Mouse (Mus musculus) neural tube, embryonic 10.5 days (tissue): ENCODE measurements around the gene Tiam1.

Experiments
- DNase-seq: peaks from one replicate; pipeline ENCODE4 v3.0.0-alpha.2; 2017; ENCODE audit warnings: low spot score; ENCODE audit errors: extremely low spot score

The Tiam1 gene

GRCm38 (mm10) chr16:90007391-90007977, 136.1 kb downstream of the Tiam1 start:
- DNase-seq: no peak

DNA sequence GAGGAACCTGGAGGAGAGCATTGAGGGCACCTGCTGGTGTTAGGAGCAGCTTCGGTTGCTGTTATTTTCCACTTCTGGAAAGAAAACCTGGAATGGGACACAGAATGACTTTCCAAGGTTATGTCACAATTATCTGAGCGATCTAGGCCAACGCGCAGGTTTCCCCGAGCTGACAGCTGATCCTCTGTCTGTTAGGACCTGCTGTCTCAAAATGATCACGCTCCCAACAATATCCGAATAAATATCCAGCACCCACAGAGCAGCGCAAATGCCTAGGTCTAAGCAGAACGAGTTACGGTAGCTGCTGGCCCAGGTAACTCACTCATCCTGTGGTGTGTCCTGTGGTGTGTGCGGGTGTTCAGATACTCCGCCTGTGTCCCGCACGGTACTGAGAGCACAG, 140.0 kb downstream of the Tiam1 start:
- DNase-seq: no peak

- no peak for DNase-seq
Observed at GRCm38 (mm10) chr16:89995155-89995554, 148.4 kb downstream of the Tiam1 start.

- DNase-seq: no peak
Observed at GRCm38 (mm10) chr16:89993991-89994825, 149.4 kb downstream of the Tiam1 start.

DNA sequence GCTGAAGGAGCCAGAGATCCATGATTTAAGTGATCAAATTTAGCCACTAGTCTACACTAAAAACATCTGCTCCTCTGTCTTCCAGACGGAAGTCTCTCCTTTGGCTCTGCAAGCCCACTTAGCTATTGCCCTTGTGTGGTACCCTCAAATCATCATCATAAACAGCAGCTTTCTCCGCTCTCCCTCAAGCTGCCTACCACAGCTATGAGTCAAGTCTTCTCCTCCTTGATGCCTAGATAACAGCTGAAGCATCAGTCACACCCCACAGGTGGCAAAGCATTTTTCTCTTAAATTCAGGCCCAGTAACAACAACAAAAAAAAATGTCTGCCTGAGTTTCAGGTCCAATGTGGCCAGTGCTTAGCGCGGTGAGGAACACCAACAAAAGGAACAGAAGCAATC, 150.1 kb downstream of the Tiam1 start:
- DNase-seq: no peak

DNA sequence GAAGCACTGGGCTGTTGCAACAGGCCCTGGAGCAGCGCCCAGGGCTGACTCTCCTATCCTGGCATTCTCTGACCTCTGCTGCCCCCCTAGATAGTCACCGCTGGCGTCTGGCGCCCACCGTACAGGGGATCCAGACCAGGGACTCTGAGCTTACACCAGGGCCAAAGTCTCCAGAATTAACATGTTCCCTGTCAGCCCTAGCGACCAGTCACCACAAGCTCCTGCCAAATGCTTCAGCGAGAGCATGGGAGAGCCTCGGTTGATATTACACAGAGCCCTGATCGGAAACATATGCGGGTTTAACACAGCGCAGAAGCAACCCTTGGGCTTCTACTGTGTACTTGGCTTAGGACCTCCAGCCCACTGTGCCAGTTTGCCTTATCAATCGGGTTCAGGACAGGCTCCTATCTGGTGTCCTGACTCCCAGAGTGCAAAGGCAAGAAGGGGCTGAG, 151.8 kb downstream of the Tiam1 start:
- DNase-seq: no peak

DNA sequence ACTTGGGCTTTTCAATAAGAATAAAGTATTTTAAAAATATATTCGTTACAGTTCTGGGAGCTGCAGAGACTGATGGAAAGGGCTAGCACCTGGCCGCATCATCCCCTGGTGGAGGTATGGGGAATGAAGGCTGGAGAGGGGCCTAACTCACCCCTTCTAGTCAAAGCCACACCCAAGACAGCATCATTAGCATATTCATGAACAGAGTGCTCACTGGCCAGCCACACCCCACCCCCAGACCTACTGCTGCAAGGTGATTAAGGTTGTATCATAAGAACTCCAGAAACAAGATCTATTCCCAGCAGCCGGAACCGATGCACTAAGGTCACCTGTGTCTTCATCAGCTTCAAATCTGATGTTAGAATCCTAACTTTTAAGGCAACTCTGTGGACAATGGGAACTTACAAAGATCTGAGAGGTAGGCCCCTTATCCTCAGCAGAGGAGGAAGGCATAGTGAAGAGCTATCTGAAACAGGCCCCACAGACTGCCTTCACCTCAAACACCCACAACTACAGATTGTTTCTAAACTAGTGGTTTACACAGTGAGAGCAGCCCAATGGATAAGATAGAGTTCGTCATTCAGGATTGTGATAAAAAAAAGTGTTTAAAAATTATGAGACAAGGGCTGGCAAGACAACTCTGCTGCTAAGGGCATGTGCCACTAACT, 153.1 kb downstream of the Tiam1 start:
- no peak for DNase-seq

GRCm38 (mm10) chr16:89989816-89990215, 153.8 kb downstream of the Tiam1 start:
- no peak for DNase-seq

GRCm38 (mm10) chr16:89986672-89987362, 156.8 kb downstream of the Tiam1 start:
- DNase-seq: no peak

DNA sequence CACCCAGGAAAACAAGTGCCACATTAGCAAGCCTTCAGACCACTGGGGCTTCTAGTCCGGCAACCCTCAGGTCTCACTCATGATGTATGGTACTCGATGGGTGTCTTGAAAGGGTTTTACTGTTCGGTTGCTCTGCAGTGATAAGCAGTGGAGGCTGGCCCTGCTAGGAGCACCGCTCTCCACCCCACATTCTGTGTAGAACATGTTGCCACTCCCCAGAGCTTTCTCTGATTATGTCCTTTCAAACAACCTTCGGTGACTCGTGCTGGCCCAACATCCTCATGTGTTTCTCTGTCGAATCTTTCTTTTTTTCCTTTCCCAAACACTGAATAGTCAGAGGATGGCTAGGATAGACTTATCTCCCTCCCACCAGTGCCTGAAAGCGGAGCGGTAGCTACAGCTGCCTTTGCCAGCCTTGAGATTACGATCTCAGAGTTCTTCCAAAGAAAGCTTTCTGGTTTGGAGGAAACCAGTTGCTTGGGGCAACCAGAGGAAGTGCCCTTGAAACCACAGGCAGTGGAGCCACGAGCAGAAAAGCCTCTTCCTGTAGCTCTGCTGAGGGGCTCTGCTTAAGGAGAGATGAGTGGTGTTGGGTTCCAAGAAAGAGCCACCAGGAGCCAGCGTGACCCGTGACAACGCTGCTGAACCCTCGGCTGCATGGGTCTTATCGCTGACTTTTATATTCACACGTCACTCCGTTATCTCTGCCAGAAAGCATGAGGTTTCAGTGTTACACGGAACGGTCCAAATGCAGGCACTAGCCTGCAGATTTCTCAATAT, 157.7 kb downstream of the Tiam1 start:
- DNase-seq: no peak

DNA sequence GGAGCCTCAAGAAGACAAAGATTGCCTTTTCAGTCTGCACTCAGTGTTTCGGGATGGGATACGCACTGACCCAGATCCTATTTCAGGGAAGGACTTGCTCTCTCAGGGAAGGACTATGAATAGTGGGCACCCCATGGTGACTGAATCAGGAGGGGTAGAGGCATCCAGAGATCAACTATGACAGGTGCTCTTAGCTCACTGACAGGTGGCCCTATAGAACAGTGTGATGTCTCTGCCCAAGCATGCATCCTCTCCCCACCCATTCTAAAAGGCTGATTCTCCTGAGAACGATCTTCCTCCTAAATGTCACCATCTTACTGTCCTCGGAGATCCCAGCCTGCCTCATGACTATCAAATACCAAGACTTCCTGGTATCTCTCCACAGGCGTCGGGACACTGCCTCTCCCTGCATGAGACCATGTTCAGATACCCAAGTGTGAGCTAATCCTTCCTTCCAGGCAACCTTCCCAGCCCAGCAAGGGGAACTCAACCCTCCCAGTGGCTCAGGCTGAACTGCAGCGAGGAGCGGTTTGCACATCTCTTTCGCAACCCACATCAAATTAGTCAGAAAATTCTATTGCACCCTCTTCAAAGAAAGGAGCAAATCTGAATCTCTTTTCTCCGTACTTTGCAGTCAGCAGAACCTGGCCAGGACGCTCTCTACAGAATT, 163.4 kb downstream of the Tiam1 start:
- DNase-seq: no peak

DNA sequence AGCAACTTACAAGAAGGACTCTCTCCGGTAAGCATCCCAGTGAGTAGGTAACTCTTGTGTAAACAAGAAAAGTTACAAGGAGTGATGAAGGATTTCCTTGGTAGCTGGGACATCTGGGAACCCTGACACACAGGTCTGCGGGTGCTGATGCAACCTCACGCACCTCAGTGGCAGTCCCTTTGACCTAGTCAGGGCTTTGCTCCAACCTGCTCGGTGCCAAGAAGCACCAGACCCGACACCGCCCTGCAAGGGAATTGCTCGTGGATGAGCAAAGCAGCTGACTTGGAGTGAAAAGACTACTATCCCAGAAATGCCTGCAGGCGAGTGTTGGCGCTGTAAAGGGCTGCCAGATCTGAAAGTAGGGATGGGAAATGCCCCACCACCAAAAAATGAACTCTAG, 168.1 kb downstream of the Tiam1 start:
- DNase-seq: no peak

GRCm38 (mm10) chr16:89973814-89974712, 169.5 kb downstream of the Tiam1 start:
- DNase-seq: no peak

DNA sequence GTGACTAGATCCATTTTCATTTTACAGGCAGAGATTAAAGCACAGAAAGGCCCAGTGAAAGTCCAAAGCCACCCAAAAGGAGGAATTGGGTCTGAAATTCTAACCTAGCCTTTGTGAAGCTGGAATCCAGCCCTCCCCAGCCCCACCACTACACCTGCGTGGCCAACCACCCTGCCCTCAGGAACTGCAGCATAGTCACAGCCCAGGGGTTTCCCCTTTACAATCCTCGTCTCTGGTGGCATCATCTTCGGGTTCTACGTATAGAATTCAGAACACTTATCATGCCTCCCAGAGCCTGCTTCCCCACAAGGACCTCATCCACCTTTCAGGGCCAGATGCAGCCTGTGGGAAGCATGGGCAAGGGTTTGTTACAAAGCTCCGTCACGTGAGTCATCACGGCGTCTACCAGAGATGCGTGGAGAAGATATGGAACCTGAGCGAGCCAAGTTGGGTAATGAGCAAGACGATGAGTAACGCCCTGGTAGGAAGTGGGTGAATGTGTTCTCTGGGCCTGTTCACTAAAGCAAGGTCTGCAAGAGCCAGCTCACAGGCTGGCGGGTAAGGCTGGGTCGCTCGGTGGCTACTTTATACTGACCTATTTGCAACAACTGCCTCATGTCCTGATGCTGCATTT, 170.6 kb downstream of the Tiam1 start:
- no peak for DNase-seq

GRCm38 (mm10) chr16:89972018-89972417, 171.6 kb downstream of the Tiam1 start:
- DNase-seq: no peak

- DNase-seq: no peak
Observed at GRCm38 (mm10) chr16:89968058-89968457, 175.5 kb downstream of the Tiam1 start.

DNA sequence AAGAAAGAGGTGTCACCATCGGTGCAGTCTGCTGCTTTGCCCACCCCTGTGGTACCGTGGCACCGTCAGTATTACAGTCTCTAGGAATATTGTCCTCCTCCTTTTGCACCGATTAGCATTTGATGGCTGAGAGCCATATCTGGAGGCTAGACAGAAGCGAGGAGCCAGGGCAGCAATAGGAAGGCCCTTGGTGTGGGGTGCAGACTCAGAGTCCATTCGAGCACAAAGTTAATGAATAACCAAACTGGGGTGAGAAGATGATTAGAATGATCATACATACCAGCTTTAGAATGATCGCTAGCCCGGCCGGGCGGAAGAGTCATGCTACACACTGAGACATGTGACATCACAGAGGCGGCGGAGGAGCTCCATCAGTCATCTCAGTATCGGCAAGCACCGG, 180.7 kb downstream of the Tiam1 start:
- no peak for DNase-seq

DNA sequence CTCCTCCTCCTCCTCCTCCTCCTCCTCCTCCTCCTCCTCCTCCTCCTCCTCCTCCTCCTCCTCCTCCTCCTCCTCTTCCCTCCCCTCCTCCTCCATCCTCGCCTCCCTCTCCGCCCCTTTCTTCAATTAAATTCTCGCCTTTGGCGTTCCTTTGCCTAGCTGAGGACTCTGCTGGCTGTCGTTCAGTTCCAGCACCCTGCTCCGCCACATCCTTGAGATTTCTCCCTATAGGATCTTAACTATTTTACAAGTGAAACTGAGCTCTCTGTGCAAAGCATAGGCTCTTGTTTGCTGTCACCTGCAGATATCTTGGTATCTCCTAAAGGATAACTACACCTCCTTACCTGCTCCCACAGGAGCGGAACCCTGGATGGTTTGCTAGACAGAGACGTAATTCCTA, 182.7 kb downstream of the Tiam1 start:
- DNase-seq: no peak
